Comparison of ENCODE assay signal across 25 mouse cellular contexts in the genomic region with DNA sequence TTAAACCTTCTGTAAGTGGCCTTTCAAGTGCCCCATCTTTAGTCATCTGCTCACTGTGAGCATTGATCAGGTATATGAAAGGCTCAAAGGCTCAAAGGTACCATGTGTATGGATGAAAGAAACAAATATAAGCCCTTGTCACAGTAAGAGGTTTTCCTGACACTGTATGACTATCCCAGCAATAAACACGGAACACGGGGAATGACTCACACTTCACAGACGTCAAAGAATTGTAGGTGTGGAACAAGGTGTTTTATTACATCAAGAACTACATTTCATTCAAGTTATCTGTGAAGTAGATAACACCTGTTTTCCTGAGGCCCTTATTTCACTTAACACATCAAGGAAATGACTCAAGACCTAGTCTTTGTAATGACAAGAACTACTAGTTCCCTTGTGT.
"Had no signal": no experiment of that assay in that cellular context is flagged by ENCODE, and none has a peak within 500 bp of the region (broad histone marks: within the 10 kb centered on the region; RNA-seq: fewer than 3 reads in every experiment).

No protein-coding gene starts in this region.

- H3K36me3 ChIP-seq: heart, embryonic 13.5 days; heart, embryonic 15.5 days; hindbrain, embryonic 13.5 days; hindbrain, embryonic 15.5 days; limb, embryonic 10.5 days; limb, embryonic 12.5 days; liver, embryonic 13.5 days; liver, embryonic 15.5 days had no signal

- H3K4me1 ChIP-seq: heart, embryonic 13.5 days; heart, embryonic 15.5 days; hindbrain, embryonic 13.5 days; hindbrain, embryonic 15.5 days; limb, embryonic 10.5 days; limb, embryonic 12.5 days; liver, embryonic 13.5 days; liver, embryonic 15.5 days had no signal

- H3K27ac ChIP-seq: heart, adult 2 months; heart, embryonic 13.5 days; heart, embryonic 15.5 days; hindbrain, embryonic 13.5 days; hindbrain, embryonic 15.5 days; hindbrain, postnatal 0 days; left cerebral cortex, adult 2 months; limb, embryonic 10.5 days; limb, embryonic 12.5 days; liver, embryonic 13.5 days; liver, embryonic 15.5 days had no signal

- H3K9me3 ChIP-seq: heart, embryonic 15.5 days; hindbrain, embryonic 13.5 days; hindbrain, embryonic 15.5 days; limb, embryonic 10.5 days; limb, embryonic 12.5 days; liver, embryonic 13.5 days; liver, embryonic 15.5 days had no signal

- H3K9ac ChIP-seq: heart, embryonic 13.5 days; heart, embryonic 15.5 days; hindbrain, embryonic 13.5 days; hindbrain, embryonic 15.5 days; limb, embryonic 12.5 days; liver, embryonic 13.5 days; liver, embryonic 15.5 days had no signal

- H3K4me2 ChIP-seq: heart, embryonic 11.5 days; heart, embryonic 13.5 days; heart, embryonic 15.5 days; hindbrain, embryonic 13.5 days; hindbrain, embryonic 15.5 days; limb, embryonic 12.5 days; liver, embryonic 11.5 days; liver, embryonic 13.5 days; liver, embryonic 15.5 days had no signal

- H3K4me3 ChIP-seq: heart, adult 2 months; heart, embryonic 13.5 days; heart, embryonic 15.5 days; hindbrain, embryonic 13.5 days; hindbrain, embryonic 15.5 days; left cerebral cortex, adult 2 months; limb, embryonic 10.5 days; limb, embryonic 12.5 days; liver, embryonic 13.5 days; liver, embryonic 15.5 days had no signal

- H3K27me3 ChIP-seq: heart, embryonic 13.5 days; heart, embryonic 15.5 days; hindbrain, embryonic 13.5 days; hindbrain, embryonic 15.5 days; limb, embryonic 12.5 days; liver, embryonic 13.5 days; liver, embryonic 15.5 days had no signal

- DNase-seq: gastrocnemius, postnatal 14 days; gastrocnemius, postnatal 36 days; heart, adult 11 months; heart, adult 2 months; heart, postnatal 14 days; heart, postnatal 36 days; kidney, adult 18-20 months; kidney, adult 8-10 months; kidney, postnatal 10 days; kidney, postnatal 25 days; kidney, postnatal 4 days; layer of hippocampus, adult 9-11 months; liver; liver, embryonic 13.5 days had no signal

- ATAC-seq: hindbrain, postnatal 0 days had no signal
